Mouse (Mus musculus): ENCODE data around the gene Trim58. TPM values are rescaled to one million over a fixed set of nuclear protein-coding genes. Genes with fewer than 3 reads are reported as not detected.

Gene Trim58
- total and polyA plus RNA-seq, 2 experiments from 2014 or later = 0.05 TPM; not detected in 1

DNA sequence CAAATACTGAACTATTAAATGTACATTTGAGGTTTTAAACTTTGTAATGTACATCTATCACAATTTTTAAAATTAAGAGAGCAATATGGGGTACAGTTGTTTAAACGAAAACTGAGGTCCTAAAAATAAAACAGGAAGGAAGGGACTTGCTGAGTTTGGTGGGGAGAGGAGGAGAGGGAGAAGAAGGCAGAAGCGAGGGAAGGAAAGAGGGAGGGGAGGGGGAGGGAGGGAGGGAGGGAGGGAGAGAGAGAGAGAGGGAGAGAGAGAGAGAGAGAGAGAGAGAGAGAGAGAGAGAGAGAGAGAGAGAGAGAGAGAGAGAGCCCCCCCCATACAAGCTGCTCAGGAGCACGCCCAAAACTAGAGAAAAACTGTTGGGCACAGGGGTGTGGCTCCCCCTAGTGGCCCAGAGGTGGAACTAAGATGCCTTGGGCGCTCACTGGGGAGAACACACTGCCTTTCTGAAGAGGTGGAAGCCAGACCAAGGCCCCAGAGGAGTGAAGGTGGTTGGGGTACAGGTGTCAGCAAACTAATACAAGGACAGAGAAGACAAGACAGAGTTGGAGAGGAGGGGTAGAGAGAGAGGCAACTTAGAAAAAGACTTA, 3.8 kb upstream of the Trim58 start:
- no peak overlapping the region for H3K9ac ChIP-seq (replicated peaks; ENCODE audit: low read depth, low read length)
- 0 out of 2 replicates have a peak, but pooled peaks cover 7% of the 10 kb centered on the region for H3K4me1 ChIP-seq (ENCODE audit: control insufficient read depth, insufficient read depth)
- no peak overlapping the region for H3K4me2 ChIP-seq (ENCODE audit: low read depth, low read length)
- no peak overlapping the region for H3K27ac ChIP-seq (ENCODE audit: low read depth)
- TF ChIP-seq EP300 (IDR thresholded peaks at IDR 0.05; ENCODE audit: low read depth) (no peak), CTCF (IDR thresholded peaks at IDR 0.05; ENCODE audit: low read depth) (peak; percentile 72)
- H3K9me3 ChIP-seq (replicated peaks; ENCODE audit: control insufficient read depth, low read length) = no peaks in the 10 kb centered on the region
- DNase-seq (ENCODE audit: low spot score) = peak; percentile 19
- no peak overlapping the region for H3K4me3 ChIP-seq (ENCODE audit: low read depth, low read length)
- H3K27me3 ChIP-seq (ENCODE audit: control insufficient read depth, insufficient read depth, low read length) = peaks cover 34% of the 10 kb centered on the region
- H3K36me3 ChIP-seq (replicated peaks; ENCODE audit: control insufficient read depth, insufficient read depth, low read length) = no peaks in the 10 kb centered on the region
- no peak for ATAC-seq (ENCODE audit: insufficient read depth, low read depth)
- WGBS = 9% methylated on average over 4 of the region's 4 CpGs

GRCm38 (mm10) chr11:58638176-58638701, 2.0 kb upstream of the Trim58 start:
- Histone ChIP-seq H3K4me2 (ENCODE audit: low read depth, low read length) (no peak overlapping the region), H3K27ac (ENCODE audit: low read depth) (no peak overlapping the region), H3K27me3 (ENCODE audit: control insufficient read depth, insufficient read depth, low read length) (peaks cover 41% of the 10 kb centered on the region), H3K4me3 (ENCODE audit: low read depth, low read length) (no peak overlapping the region), H3K36me3 (replicated peaks; ENCODE audit: control insufficient read depth, insufficient read depth, low read length) (no peaks in the 10 kb centered on the region), H3K4me1 (ENCODE audit: control insufficient read depth, insufficient read depth) (0 out of 2 replicates have a peak, but pooled peaks cover 7% of the 10 kb centered on the region), H3K9me3 (replicated peaks; ENCODE audit: control insufficient read depth, low read length) (no peaks in the 10 kb centered on the region), H3K9ac (replicated peaks; ENCODE audit: low read depth, low read length) (no peak overlapping the region)
- no peak for TF ChIP-seq CTCF (IDR thresholded peaks at IDR 0.05; ENCODE audit: low read depth)
- ATAC-seq (ENCODE audit: insufficient read depth, low read depth) = no peak
- no peak for DNase-seq (ENCODE audit: low spot score)
- 60% methylated on average over 7 of the region's 7 CpGs for WGBS

DNA sequence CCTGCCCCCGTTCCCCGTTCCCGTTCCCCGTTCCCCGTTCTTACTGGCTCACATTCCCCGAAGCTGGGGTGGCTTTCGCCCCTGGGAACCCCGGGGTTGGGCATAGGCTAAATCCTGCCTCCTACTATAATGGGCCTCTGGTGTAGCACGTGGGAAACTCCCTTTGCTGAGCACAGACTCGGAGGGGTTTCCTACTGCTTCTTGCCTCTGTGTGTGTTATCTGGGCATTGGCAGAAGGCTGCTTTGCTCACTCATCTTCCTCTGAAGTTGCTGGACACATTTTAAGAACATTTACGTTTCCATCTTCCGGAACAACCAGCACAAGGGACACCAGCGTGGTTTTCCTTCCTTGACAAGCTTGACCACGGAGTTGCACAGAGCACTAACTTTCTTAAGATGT, 792 bp downstream of the Trim58 start:
- Histone ChIP-seq H3K9ac (replicated peaks; ENCODE audit: low read depth, low read length) (no peak overlapping the region), H3K36me3 (replicated peaks; ENCODE audit: control insufficient read depth, insufficient read depth, low read length) (no peaks in the 10 kb centered on the region), H3K4me1 (ENCODE audit: control insufficient read depth, insufficient read depth) (0 out of 2 replicates have a peak, but pooled peaks cover 7% of the 10 kb centered on the region), H3K9me3 (replicated peaks; ENCODE audit: control insufficient read depth, low read length) (no peaks in the 10 kb centered on the region), H3K4me3 (ENCODE audit: low read depth, low read length) (no peak overlapping the region), H3K27ac (ENCODE audit: low read depth) (no peak overlapping the region), H3K27me3 (ENCODE audit: control insufficient read depth, insufficient read depth, low read length) (peaks cover 41% of the 10 kb centered on the region), H3K4me2 (ENCODE audit: low read depth, low read length) (peak overlapping the region; percentile 60; the same call in 1 of the 2 replicates)
- WGBS = 30% methylated on average over 14 of the region's 14 CpGs
- DNase-seq (ENCODE audit: low spot score) (no peak), ATAC-seq (ENCODE audit: insufficient read depth, low read depth) (no peak)
- TF ChIP-seq CTCF (IDR thresholded peaks at IDR 0.05; ENCODE audit: low read depth) (no peak), EP300 (IDR thresholded peaks at IDR 0.05; ENCODE audit: low read depth) (no peak)

DNA sequence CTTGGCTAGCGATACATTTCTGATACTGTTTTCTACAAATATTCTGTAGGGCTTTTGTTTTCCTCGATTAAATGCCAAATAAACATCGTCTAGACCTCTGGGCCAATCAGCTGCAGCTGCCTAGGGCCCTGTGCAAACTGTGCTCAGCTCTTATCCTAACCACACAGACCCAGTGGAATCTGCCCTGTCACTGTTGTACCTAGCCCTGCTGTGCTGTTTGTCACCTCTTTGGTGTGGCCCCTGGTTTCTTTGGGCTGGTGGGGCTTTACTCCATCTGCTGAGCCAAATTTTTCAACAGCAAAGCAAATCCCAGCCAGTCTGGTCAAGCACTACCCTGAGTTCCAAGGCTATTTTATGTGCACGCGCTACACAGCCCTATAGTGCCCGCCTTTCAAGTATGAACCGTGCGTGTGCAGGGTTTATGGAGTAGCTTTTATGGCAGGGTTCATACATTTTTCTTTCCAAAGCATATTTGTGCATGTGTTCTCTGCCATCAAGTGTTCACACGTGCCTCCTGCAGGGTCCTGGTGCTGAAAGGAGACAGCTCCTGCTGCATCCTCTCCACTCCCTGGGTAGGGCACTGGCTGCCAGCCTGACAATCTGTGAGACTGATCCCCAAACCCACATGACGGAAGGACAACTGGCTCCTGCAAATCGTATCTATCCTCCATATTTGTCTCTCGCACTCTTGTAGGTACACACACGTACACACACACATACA, 1.5 kb downstream of the Trim58 start:
- Histone ChIP-seq H3K27me3 (ENCODE audit: control insufficient read depth, insufficient read depth, low read length) (peaks cover 41% of the 10 kb centered on the region), H3K4me1 (ENCODE audit: control insufficient read depth, insufficient read depth) (0 out of 2 replicates have a peak, but pooled peaks cover 7% of the 10 kb centered on the region), H3K9ac (replicated peaks; ENCODE audit: low read depth, low read length) (no peak overlapping the region), H3K9me3 (replicated peaks; ENCODE audit: control insufficient read depth, low read length) (no peaks in the 10 kb centered on the region), H3K36me3 (replicated peaks; ENCODE audit: control insufficient read depth, insufficient read depth, low read length) (no peaks in the 10 kb centered on the region), H3K27ac (ENCODE audit: low read depth) (no peak overlapping the region), H3K4me3 (ENCODE audit: low read depth, low read length) (no peak overlapping the region), H3K4me2 (ENCODE audit: low read depth, low read length) (no peak overlapping the region)
- TF ChIP-seq CTCF (IDR thresholded peaks at IDR 0.05; ENCODE audit: low read depth) = no peak
- no peak for TF ChIP-seq EP300 (IDR thresholded peaks at IDR 0.05; ENCODE audit: low read depth)
- 73% methylated on average over 13 of the region's 13 CpGs for WGBS
- ATAC-seq (ENCODE audit: insufficient read depth, low read depth) (no peak), DNase-seq (ENCODE audit: low spot score) (no peak)

- 27% methylated on average over 6 of the region's 6 CpGs for WGBS
- Histone ChIP-seq H3K27ac (ENCODE audit: low read depth) (no peak overlapping the region), H3K9me3 (replicated peaks; ENCODE audit: control insufficient read depth, low read length) (no peaks in the 10 kb centered on the region), H3K4me1 (ENCODE audit: control insufficient read depth, insufficient read depth) (0 out of 2 replicates have a peak, but pooled peaks cover 7% of the 10 kb centered on the region), H3K4me3 (ENCODE audit: low read depth, low read length) (no peak overlapping the region), H3K4me2 (ENCODE audit: low read depth, low read length) (no peak overlapping the region), H3K27me3 (ENCODE audit: control insufficient read depth, insufficient read depth, low read length) (peaks cover 28% of the 10 kb centered on the region), H3K36me3 (replicated peaks; ENCODE audit: control insufficient read depth, insufficient read depth, low read length) (no peaks in the 10 kb centered on the region), H3K9ac (replicated peaks; ENCODE audit: low read depth, low read length) (no peak overlapping the region)
- no peak for DNase-seq (ENCODE audit: low spot score)
- no peak for ATAC-seq (ENCODE audit: insufficient read depth, low read depth)
- TF ChIP-seq EP300 (IDR thresholded peaks at IDR 0.05; ENCODE audit: low read depth) = no peak
- TF ChIP-seq CTCF (IDR thresholded peaks at IDR 0.05; ENCODE audit: low read depth) = peak; percentile 41
Observed at GRCm38 (mm10) chr11:58643350-58643749, 3.1 kb downstream of the Trim58 start.

Data from heart, postnatal 0 days (tissue).